Mouse (Mus musculus): Measurements from ENCODE around the gene Olfr543.
A peak's percentile ranks its signal among the peaks of the same experiment; 100 is the strongest.
"Not testable (repeated sequence)": the region's sequence is repeated elsewhere in the genome, so short reads cannot be mapped to it uniquely, and the experiment has no call there.

Gene Olfr543

DNA sequence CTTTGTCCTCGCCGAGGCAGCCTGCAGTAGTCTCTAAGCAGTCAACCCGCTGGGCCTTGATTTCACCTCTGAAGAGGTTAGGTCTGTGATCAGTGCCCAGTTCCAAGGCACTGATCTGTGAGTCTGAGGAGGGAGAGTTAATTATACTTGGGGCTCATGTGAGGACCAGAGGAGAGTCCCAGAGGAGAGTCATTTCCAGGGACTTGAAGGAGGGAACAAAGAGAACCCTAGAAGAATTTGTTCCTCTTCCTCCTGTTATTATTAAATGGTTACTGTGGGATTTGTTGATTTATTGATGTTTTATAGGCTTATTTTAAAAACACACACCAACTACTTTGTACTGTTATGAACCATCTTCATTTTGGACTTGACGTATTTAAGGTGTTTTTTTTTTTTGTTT lies at the start of gene Olfr543:
Gene Olfr543, minus strand, starts transcription at position 101 of the 400 bp plus-strand sequence.
- DNase-seq (ENCODE audit: low read depth, low spot score): no peak

DNA sequence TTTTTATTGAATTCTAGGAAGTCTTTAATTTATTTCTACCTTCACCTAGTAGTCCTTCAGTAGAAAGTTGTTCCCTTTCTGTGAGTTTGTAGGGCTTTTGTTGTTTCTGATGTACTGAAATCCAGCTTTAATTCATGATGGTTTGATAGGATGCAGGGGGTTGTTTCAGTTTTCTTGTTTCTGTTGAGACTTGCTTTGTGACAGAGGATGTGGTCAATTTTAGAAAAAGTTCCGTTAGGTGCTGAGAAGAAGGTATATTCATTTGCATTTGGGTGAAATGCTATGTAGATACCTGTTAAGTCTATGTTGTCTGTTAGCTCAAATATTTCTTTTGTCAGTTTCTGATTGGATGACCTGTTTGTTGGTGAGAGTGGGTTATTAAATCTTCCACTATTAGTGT lies 47.6 kb upstream of the Olfr543 start:
- DNase-seq (ENCODE audit: low read depth, low spot score): peak; percentile 52

DNA sequence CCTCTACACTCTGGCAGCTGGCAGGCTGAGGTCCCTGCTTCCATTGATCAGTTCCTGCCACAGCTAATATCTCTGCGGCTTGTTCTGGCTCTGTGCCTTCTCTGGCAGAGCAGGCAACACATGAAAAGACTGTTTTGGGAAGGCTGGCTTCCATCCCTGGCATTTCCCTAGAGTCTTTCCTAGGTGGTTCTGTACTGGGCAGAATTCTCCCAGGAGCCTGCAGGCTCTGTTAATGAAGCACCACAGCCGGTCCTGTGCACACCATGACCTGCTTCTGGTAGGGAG lies 35.5 kb upstream of the Olfr543 start:
- no peak for DNase-seq (ENCODE audit: low read depth, low spot score)

- no peak for DNase-seq (ENCODE audit: low read depth, low spot score)
Observed at GRCm38 (mm10) chr7:102516261-102517050, 35.0 kb upstream of the Olfr543 start.

- DNase-seq (ENCODE audit: low read depth, low spot score): no peak
Observed at GRCm38 (mm10) chr7:102514144-102514543, 32.7 kb upstream of the Olfr543 start.

- peak; percentile 79 for DNase-seq (ENCODE audit: low read depth, low spot score)
Observed at GRCm38 (mm10) chr7:102512814-102513435, 31.4 kb upstream of the Olfr543 start.

DNA sequence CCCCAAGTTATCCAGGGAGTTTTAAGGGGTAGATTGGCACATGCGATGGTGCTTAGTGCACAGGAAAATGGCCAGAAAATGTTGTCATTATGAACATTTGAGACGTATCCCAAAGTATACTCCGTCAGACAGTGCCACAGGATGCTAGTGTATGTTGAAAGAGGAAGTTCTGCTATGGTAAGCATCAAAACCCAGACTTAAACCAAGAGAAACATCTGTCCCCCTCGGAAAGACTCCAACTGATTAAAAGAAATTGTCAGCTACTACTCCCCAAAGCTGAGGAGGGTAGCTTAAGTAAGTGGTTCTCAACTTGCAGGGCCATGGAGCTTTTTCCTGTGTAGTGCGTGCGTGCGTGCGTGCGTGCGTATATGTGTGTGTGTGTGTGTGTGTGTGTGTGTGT lies 30.4 kb upstream of the Olfr543 start:
- no peak for DNase-seq (ENCODE audit: low read depth, low spot score)

DNA sequence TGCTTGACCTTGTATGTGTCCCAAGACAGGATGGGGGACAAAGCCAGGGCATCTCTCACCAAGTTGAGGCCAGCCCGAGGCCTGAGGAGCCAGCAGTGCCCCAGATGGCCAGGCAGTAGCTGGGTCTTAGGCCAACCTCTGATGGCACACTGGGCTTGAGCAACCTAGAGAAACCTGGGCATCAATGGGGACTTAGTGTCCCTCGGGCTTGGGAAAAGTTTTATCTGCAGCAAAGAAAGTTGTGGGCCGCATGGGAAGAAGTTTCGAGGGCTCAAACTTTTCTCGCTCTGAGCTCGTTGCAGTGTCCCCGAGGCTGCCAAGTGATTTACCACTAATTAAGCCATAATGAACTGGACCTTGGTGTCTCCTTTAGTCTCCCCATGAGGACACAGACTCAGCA lies 28.2 kb upstream of the Olfr543 start:
- DNase-seq (ENCODE audit: low read depth, low spot score): no peak

DNA sequence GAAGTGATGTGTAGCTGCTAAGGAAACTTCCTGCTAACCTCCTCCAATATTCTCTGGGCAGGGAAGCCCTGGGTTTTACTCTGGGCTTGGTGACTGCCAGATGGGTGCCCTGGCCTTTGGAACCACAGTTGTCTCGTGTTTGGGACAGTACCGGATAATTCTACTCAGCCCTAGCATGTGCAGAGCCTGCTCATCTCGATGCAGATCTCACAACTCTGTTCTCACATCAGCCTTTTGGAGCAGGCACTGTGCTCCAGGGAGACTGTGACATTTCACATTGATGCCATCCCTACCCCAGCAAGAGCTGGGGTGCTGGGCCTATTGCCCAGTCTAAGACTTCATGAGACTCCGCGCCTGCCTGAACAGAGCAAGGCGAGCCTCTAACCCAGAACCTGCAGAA lies 27.2 kb upstream of the Olfr543 start:
- no peak for DNase-seq (ENCODE audit: low read depth, low spot score)

GRCm38 (mm10) chr7:102508066-102508465 lies 26.6 kb upstream of the Olfr543 start:
- no peak for DNase-seq (ENCODE audit: low read depth, low spot score)

- DNase-seq (ENCODE audit: low read depth, low spot score): peak; percentile 66
Observed at GRCm38 (mm10) chr7:102506848-102507247, 25.4 kb upstream of the Olfr543 start.

DNA sequence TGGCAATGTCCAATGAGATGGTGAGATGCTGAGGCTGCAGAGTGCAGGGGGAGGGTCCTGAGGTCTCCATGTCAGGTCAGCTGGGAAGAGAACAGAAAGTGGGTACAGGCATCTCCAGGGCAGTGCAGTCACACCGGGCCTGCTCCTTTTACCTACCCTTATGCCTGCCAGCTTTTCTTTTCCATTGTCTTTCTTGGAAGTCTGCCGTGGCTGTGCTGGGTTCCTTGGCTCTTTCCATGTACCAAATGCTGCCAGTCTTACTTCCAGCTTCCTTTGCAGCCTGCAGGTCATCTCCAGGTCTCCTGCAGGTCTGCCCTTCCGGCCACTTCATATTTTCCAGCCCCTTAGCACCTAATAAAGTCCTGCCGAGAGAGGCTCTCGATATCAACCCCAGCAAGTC lies 20.5 kb upstream of the Olfr543 start:
- DNase-seq (ENCODE audit: low read depth, low spot score): no peak

GRCm38 (mm10) chr7:102499473-102499872 lies 18.0 kb upstream of the Olfr543 start, which contains the start of gene Olfr545:
Olfr545 (minus strand) TSS chr7:102499573.
- no peak for DNase-seq (ENCODE audit: low read depth, low spot score)

- DNase-seq (ENCODE audit: low read depth, low spot score): not testable (repeated sequence)
Observed at GRCm38 (mm10) chr7:102494416-102494815, 12.9 kb upstream of the Olfr543 start.

DNA sequence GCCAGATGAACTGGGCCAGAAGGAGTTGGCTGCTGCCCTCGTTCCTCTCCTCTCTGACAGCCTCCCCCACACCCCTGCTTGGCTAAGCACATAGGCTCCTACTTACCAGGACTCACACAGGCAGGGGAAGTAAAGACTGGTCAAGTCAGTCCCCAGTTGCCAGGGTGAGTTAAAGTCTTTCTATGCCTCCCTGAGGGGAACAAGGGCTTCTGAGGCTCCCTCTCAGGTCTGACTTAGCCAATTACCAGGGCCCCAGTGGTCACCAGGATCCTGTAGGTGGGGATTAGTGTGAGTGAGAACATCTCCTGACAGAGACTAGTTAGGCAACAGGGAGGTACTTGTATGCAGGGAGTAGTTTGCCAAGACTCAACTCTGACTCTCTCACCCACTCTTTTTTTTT lies 6.7 kb upstream of the Olfr543 start, which contains the start of gene Olfr544:
Gene Olfr544, minus strand, starts transcription at position 153 of the 400 bp plus-strand sequence.
- no peak for DNase-seq (ENCODE audit: low read depth, low spot score)

DNA sequence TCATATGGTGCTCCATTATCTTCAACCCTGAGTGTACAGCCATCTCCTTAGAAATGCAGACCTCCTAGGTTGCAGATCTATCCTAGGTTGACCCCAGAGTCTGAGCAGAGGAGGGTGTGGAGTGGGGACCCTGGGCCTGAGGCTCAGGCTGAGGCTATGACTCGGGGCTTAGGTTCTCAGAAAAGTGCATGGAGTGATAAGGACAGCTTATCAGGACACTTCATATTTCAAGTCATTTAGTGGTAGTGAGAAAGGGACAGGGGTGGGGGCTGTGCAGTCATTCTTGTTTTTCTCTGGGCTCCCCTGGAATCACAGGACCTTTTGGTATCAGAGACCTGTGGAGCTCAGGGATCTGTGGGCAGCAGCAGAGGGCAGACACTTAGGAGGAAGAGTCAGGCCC lies 4.6 kb upstream of the Olfr543 start:
- no peak for DNase-seq (ENCODE audit: low read depth, low spot score)

GRCm38 (mm10) chr7:102484766-102485165 lies 3.3 kb upstream of the Olfr543 start:
- not testable (repeated sequence) for DNase-seq (ENCODE audit: low read depth, low spot score)

DNA sequence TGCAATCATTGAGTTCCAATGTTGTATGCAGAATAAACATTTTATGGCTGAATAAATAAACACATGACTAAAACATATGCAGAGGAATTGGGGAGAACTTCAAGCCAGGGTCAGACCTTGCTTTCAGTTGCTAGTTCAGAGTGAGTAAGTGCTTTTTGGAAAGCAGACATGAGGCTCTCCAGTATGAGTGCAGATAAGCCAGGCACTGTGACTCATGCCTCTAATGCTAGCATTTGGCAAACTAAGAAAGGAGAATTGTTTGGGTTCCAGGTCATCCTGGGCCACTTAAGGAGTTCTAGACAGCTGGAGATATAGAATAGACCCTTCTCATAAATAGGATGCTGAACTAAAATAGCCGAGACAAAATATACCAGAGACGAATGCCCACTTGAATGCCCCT lies 2.2 kb upstream of the Olfr543 start:
- DNase-seq (ENCODE audit: low read depth, low spot score): no peak

DNA sequence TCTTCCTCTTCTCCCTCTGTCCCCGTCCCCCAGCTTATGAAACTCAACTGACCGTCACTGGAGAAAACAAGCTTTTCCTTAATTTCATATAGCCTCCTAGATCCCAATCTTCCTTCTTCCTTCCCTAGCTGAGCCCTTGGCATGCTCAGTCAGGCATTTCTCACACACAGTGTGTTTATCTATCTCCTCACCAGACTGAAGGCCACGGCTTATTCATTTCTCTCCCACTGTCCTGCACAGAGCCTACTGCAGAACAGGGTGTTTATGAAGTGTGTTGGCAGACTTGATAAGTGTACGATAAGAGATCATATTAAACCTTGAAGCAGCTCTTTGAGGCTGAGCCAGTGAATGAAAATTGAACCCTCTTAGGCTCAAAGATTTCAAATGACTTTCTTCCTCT lies 658 bp downstream of the Olfr543 start:
- DNase-seq (ENCODE audit: low read depth, low spot score): no peak

DNA sequence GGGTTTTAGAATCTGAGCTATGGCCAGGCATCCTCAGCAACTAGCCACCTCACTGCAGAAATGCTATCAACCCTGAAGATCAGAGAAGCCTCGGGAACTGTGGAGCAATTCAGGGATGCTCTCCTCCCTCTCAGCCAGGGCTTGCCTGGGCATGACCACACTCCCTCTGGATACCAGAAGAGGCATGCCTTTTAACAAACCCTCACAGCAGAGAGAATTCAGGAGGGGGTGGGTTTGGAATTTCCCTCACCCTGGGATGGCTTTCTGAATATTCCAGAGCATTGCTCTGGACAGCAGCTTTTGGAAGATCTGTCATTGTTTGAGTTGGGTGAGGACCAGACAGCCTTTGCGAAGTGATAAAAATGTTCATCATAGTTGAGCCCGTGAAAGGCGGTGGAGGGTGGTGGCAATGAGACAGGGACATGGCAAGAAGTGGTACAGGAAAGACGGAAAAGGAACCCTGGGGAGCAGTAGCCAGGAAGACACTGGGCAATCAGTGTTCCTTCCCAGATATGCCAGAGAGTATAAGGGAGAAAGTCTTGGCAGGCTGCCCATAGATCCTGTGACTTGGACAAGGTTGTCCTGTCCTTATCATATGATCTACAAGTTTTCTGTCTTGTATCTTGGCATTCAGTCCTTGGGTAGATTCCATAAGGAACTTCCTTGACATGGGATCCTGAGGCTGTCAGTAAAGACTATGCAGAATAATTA lies 2.0 kb downstream of the Olfr543 start:
- no peak for DNase-seq (ENCODE audit: low read depth, low spot score)

DNA sequence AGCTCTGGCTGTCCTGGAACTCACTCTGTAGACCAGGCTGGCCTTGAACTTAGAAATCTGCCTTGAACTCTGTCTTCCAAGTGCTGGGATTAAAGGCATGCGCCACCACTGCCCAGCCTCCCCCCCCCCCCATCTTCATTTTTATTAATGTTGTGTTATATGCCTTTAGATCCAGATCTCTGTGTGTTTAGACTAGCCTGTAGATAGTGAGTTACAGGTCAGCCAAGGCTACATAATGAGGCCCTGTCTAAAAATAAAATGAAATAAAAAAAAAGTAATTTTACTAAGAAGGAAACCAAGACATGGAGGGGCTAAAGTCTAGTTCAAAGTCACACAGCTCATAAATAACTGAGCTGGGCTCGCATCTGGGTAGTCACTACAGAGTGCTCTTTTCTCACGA lies 2.6 kb downstream of the Olfr543 start:
- no peak for DNase-seq (ENCODE audit: low read depth, low spot score)

DNA sequence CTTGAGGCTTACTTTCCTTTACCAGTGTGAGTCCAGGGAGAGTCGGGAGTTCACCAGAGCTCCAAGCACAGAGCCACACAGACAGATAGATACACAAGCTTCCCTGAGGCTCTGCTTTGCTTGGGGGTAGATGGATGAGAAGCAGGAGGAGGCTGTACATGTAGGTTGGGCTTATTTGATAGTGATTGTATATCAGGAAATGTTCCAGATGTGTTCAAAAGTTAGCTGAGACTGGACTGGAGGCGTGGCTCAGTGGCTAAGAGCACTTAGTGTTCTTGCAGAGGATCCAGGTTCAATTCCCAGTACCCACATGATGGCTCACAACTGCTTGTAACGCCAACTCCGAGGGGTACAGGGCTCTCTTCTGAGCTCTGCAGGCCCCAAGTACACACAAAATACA lies 3.1 kb downstream of the Olfr543 start:
- DNase-seq (ENCODE audit: low read depth, low spot score): no peak

DNA sequence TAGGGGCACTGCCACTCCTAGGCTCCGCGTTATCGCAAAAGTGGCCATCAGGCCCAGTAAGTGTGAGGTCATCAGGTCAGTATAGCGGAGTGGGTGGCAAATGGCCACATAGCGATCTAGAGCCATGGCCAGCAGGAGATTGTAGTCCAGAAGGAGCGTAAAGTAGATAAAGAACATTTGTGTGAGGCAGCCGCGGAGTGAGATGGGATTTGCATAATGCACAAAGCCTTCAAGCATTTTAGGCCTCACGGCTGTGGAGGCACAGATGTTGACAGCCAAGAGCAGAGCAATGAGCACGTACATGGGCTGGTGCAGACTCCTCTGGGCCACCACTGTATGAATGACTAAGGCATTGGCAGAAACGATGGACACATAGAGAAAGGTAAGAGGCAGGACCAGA lies 4.1 kb downstream of the Olfr543 start:
- DNase-seq (ENCODE audit: low read depth, low spot score): no peak

Data from CD4-positive helper T cell, adult 2 months (primary cell).